Mouse (Mus musculus): ENCODE results near the gene Rbp7. TPM values are rescaled to one million over a fixed set of nuclear protein-coding genes. Genes with fewer than 3 reads are reported as not detected.
"Not testable (repeated sequence)": the region's sequence is repeated elsewhere in the genome, so short reads cannot be mapped to it uniquely, and the experiment has no call there.

Gene Rbp7
- polyA plus RNA-seq, 1 experiment from 2014 or later, result 1.7 TPM

DNA sequence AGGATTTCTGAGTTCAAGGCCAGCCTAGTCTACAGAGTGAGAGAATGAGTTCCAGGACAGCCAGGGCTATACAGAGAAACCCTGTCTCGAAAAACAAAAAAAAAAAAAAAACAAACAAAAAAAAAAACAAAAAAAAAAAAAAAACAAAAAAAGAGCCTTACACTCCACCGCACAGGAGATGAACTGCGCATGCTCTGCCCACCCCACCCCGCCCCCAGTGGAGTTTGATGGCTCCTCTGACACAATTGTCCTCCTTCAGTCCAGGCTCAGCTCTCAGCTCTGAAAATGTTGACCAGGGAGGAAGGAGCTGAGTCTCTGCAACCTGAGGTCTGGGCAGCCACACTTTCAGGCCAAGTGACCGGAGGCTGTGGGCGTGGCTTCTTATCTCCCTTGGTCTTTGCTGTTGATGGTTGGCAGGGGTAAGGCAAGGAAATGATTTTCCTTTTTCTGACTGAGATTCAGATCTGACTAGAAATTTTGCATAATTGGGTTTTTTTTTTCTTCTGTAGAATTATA is 8.7 kb upstream of the Rbp7 start:
- DNase-seq (no peak), ATAC-seq (ENCODE audit: insufficient read depth) (no peak)
- H3K4me3 ChIP-seq (ENCODE audit: low read depth, low read length), result no peak overlapping the region
- WGBS, result 63% methylated on average over 6 of the region's 6 CpGs
- no peaks in the 10 kb centered on the region for H3K9me3 ChIP-seq (ENCODE audit: low read depth, low read length)
- no peak overlapping the region for H3K9ac ChIP-seq
- H3K36me3 ChIP-seq (ENCODE audit: insufficient read depth), result 0 out of 2 replicates have a peak, but pooled peaks cover 8% of the 10 kb centered on the region
- no peak overlapping the region for H3K4me2 ChIP-seq
- no peak overlapping the region for H3K27ac ChIP-seq (ENCODE audit: low read depth)
- no peaks in the 10 kb centered on the region for H3K27me3 ChIP-seq (ENCODE audit: insufficient read depth, low read length)
- TF ChIP-seq CTCF (IDR thresholded peaks at IDR 0.05; ENCODE audit: low read depth), result no peak
- H3K4me1 ChIP-seq (ENCODE audit: insufficient read depth), result no peaks in the 10 kb centered on the region

DNA sequence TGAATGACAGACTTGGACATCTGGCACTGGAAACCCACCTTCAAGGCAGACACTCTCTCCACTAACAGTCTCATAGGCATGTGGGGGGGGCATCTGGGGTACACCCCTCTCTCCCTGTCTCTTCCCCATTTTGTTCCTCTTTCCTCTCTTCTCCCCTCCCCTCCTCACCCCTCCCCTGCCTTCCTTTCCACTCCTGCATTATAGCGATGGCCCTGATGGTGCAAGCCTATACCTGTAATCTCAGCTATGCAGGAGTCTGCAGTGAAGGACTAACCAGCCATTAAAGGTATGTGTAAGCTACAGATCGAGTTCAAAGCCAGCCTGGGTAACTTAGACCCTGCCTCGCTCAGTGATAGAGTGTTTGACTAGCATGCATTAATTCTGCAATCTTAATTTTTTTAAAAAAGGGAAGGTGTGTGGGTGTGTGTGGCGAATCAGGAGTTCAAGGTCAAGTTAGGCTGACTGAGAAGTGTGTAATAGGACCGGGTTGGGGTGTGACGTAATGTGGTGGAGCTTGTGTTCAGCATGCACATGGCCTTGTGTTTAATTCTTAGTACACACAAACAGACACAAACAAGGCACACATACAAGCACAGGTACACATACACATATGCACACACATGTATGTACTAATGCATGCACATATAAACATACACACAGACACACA is 7.7 kb upstream of the Rbp7 start:
- Histone ChIP-seq H3K9ac (no peak overlapping the region), H3K4me1 (ENCODE audit: insufficient read depth) (no peaks in the 10 kb centered on the region), H3K27me3 (ENCODE audit: insufficient read depth, low read length) (no peaks in the 10 kb centered on the region), H3K9me3 (ENCODE audit: low read depth, low read length) (no peaks in the 10 kb centered on the region), H3K36me3 (ENCODE audit: insufficient read depth) (0 out of 2 replicates have a peak, but pooled peaks cover 2% of the 10 kb centered on the region), H3K27ac (ENCODE audit: low read depth) (no peak overlapping the region), H3K4me3 (ENCODE audit: low read depth, low read length) (no peak overlapping the region), H3K4me2 (no peak overlapping the region)
- no peak for TF ChIP-seq CTCF (IDR thresholded peaks at IDR 0.05; ENCODE audit: low read depth)
- ATAC-seq (ENCODE audit: insufficient read depth) (no peak), DNase-seq (no peak)
- WGBS, result 70% methylated on average over 6 of the region's 6 CpGs

DNA sequence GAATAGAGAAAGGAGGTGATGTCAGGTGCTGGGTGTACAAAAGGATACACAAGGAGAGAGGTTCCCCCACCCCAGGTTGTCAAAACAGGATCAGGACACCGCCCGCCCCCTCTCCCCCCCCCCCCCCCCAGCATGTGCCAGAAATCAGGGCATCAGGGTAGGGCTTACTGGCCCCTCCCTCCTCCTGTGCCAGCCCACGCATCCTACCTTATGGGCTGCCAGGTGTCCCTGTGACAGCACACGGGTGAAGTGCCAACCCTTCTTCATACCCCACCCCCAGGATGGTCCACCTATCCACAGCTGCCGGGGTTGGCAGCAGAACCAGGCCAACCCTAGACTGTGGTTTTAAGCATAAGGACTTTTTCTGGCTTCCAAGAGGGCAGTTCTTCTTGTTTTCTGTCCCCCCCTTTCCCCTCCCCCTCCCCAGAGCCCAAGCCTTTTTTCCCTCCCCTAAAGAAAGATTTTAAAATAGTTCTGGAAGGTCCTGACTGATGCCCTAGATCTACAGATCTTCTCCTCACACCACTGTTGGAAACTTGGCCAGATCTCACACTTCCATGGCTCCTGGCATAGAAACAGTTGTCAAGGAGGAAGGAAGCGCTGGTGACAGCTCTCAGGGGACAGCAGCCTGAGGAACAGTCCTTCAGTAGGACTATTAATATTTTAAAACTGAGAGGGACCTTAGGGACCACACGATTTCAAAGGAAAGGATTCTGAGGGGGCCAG is 7.0 kb upstream of the Rbp7 start:
- Histone ChIP-seq H3K9me3 (ENCODE audit: low read depth, low read length) (no peaks in the 10 kb centered on the region), H3K4me3 (ENCODE audit: low read depth, low read length) (no peak overlapping the region), H3K36me3 (ENCODE audit: insufficient read depth) (no peaks in the 10 kb centered on the region), H3K4me1 (ENCODE audit: insufficient read depth) (no peaks in the 10 kb centered on the region), H3K4me2 (no peak overlapping the region), H3K27me3 (ENCODE audit: insufficient read depth, low read length) (no peaks in the 10 kb centered on the region), H3K9ac (no peak overlapping the region), H3K27ac (ENCODE audit: low read depth) (no peak overlapping the region)
- ATAC-seq (ENCODE audit: insufficient read depth), result no peak
- TF ChIP-seq CTCF (IDR thresholded peaks at IDR 0.05; ENCODE audit: low read depth), result no peak
- WGBS, result 56% methylated on average over 7 of the region's 7 CpGs
- DNase-seq, result peak; percentile 29

DNA sequence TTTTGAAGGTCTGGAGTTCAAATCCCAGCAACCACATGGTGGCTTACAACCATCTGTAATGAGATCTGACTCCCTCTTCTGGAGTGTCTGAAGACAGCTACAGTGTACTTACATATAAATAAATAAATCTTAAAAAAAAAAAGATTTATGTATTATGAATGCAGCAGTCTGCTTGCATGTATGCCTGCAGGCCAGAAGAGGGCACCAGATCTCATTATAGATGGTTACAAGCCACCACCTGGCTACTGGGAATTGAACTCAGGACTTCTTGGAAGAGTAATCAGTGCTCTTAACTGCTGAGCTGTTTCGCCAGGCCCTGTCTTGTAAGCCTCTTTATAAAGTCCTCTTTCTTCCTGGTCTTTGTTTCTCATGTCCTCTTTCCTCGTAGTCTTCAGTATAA is 5.7 kb upstream of the Rbp7 start:
- H3K27me3 ChIP-seq (ENCODE audit: insufficient read depth, low read length); H3K4me1 ChIP-seq (ENCODE audit: insufficient read depth); H3K4me3 ChIP-seq (ENCODE audit: low read depth, low read length); ATAC-seq (ENCODE audit: insufficient read depth); DNase-seq; H3K27ac ChIP-seq (ENCODE audit: low read depth); H3K36me3 ChIP-seq (ENCODE audit: insufficient read depth); H3K9me3 ChIP-seq (ENCODE audit: low read depth, low read length); H3K4me2 ChIP-seq; H3K9ac ChIP-seq: not testable (repeated sequence)
- TF ChIP-seq CTCF (IDR thresholded peaks at IDR 0.05; ENCODE audit: low read depth), result peak; percentile 30; the same call in 1 of the 2 replicates
- 90% methylated on average over 2 of the region's 2 CpGs for WGBS

DNA sequence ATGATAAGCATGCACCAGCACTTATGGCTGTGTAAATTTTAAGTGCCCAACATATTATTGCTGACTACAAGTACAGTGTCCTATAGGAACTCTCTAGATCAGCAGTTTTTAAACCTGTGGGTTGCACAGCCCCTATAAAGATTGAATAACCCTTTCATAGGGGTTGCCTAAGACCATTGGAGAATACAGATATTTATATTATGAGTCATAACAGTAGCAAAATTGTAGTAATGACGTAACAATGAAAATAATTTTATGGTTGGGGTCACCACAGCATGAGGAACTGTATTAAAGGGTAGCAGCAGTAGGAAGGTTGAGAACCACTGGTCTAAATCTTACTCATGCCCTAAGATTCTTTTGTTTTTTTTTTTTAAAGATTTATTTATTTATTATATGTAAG is 4.6 kb upstream of the Rbp7 start:
- TF ChIP-seq CTCF (IDR thresholded peaks at IDR 0.05; ENCODE audit: low read depth), result no peak
- Histone ChIP-seq H3K27ac (ENCODE audit: low read depth) (no peak overlapping the region), H3K4me2 (no peak overlapping the region), H3K4me1 (ENCODE audit: insufficient read depth) (no peaks in the 10 kb centered on the region), H3K9me3 (ENCODE audit: low read depth, low read length) (no peaks in the 10 kb centered on the region), H3K9ac (no peak overlapping the region), H3K4me3 (ENCODE audit: low read depth, low read length) (no peak overlapping the region), H3K27me3 (ENCODE audit: insufficient read depth, low read length) (no peaks in the 10 kb centered on the region), H3K36me3 (ENCODE audit: insufficient read depth) (no peaks in the 10 kb centered on the region)
- 76% methylated on average over 1 of the region's 1 CpGs for WGBS
- DNase-seq (no peak), ATAC-seq (ENCODE audit: insufficient read depth) (no peak)

DNA sequence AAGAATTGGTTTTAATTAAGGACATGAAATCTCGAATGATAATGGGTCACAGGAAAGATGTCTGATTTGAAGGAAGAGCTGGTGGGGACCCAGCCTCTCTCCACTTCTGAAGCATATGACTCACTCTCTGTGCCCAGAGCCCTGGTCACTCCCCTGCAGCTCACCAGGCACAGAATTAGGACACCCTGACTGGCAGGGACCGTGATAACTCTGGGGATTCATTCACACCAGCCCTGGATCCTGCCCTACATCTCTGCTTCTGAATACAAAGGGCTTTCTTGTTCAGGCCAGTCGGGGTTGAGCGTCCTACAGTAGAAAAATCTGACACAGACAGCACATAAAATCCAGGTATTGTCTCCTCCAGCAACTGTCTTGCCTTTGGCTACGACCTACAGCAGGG is 3.7 kb upstream of the Rbp7 start:
- TF ChIP-seq CTCF (IDR thresholded peaks at IDR 0.05; ENCODE audit: low read depth), result no peak
- DNase-seq, result no peak
- WGBS, result 67% methylated on average over 5 of the region's 5 CpGs
- no peak overlapping the region for H3K9ac ChIP-seq
- H3K4me2 ChIP-seq, result no peak overlapping the region
- no peak overlapping the region for H3K27ac ChIP-seq (ENCODE audit: low read depth)
- no peak overlapping the region for H3K4me3 ChIP-seq (ENCODE audit: low read depth, low read length)
- H3K9me3 ChIP-seq (ENCODE audit: low read depth, low read length), result no peaks in the 10 kb centered on the region
- no peaks in the 10 kb centered on the region for H3K27me3 ChIP-seq (ENCODE audit: insufficient read depth, low read length)
- H3K4me1 ChIP-seq (ENCODE audit: insufficient read depth), result no peaks in the 10 kb centered on the region
- ATAC-seq (ENCODE audit: insufficient read depth), result no peak
- no peaks in the 10 kb centered on the region for H3K36me3 ChIP-seq (ENCODE audit: insufficient read depth)

DNA sequence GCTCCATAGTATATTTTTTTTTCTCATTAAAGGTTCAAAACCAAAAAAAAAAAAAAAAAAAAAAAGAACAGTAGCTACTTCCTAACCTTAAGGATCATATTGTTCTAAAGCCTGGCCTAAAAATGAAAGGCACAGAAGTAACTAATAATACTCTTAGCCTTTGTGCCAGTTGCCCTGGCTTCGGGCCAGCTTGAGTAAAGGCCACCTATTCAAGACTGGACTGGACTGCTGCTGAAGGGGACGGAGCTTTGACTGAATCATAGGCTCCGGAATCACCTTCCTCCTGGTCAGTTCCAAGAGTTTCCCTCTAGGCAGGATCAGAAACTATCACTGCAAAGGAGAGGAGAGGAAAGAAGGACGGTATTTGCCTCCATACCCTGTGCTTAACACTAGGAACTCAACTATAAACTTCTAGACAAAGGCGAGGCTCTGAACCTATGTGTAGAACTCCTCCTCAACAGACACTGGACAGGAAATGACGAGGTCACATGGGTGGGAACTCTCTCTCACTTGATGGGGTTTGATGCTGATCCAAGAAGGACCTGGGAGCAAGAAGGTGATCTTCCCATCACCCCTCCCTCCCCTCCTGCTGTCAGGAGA is 3.2 kb upstream of the Rbp7 start:
- Histone ChIP-seq H3K27me3 (ENCODE audit: insufficient read depth, low read length) (no peaks in the 10 kb centered on the region), H3K9me3 (ENCODE audit: low read depth, low read length) (no peaks in the 10 kb centered on the region), H3K27ac (ENCODE audit: low read depth) (no peak overlapping the region), H3K36me3 (ENCODE audit: insufficient read depth) (no peaks in the 10 kb centered on the region), H3K4me2 (no peak overlapping the region), H3K4me1 (ENCODE audit: insufficient read depth) (no peaks in the 10 kb centered on the region), H3K4me3 (ENCODE audit: low read depth, low read length) (no peak overlapping the region), H3K9ac (no peak overlapping the region)
- ATAC-seq (ENCODE audit: insufficient read depth) (no peak), DNase-seq (peak; percentile 27)
- 66% methylated on average over 6 of the region's 6 CpGs for WGBS
- TF ChIP-seq CTCF (IDR thresholded peaks at IDR 0.05; ENCODE audit: low read depth), result no peak

DNA sequence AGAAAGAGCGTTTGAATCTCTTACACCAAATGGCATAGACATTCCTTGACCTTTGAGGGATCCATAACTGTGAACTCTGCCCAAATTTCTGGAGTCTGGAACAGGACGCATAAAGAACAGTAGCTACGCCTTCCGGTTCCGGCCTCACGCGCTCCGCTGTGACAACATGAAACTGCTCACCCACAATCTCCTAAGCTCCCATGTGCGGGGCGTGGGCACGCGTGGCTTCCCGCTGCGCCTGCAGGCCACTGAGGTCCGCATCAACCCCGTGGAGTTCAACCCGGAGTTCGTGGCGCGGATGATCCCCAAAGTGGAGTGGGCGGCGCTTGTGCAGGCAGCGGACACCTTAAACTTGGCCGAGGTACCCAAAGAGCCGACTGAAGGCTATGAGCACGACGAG is 2.4 kb upstream of the Rbp7 start:
- H3K9me3 ChIP-seq (ENCODE audit: low read depth, low read length); H3K4me3 ChIP-seq (ENCODE audit: low read depth, low read length); ATAC-seq (ENCODE audit: insufficient read depth); H3K9ac ChIP-seq; H3K4me1 ChIP-seq (ENCODE audit: insufficient read depth); H3K27me3 ChIP-seq (ENCODE audit: insufficient read depth, low read length); DNase-seq; H3K27ac ChIP-seq (ENCODE audit: low read depth); H3K36me3 ChIP-seq (ENCODE audit: insufficient read depth); H3K4me2 ChIP-seq: not testable (repeated sequence)
- 73% methylated on average over 27 of the region's 27 CpGs for WGBS
